Mouse (Mus musculus): ENCODE measurements around the gene Olfr70.

Gene Olfr70

GRCm38 (mm10) chr4:43700707-43701106, at the start of gene Olfr70:
Gene Olfr70, minus strand, starts transcription at chr4:43700807.
- no peak for DNase-seq (ENCODE audit: low spot score)

GRCm38 (mm10) chr4:43745187-43745586, 44.6 kb upstream of the Olfr70 start:
- DNase-seq (ENCODE audit: low spot score) = no peak

- DNase-seq (ENCODE audit: low spot score) = no peak
Observed at GRCm38 (mm10) chr4:43743099-43743498, 42.5 kb upstream of the Olfr70 start.

GRCm38 (mm10) chr4:43742637-43743036, 42.0 kb upstream of the Olfr70 start:
- DNase-seq (ENCODE audit: low spot score) = no peak

GRCm38 (mm10) chr4:43741526-43741925, 40.9 kb upstream of the Olfr70 start:
- DNase-seq (ENCODE audit: low spot score) = no peak

GRCm38 (mm10) chr4:43738989-43739674, 38.5 kb upstream of the Olfr70 start:
- no peak for DNase-seq (ENCODE audit: low spot score)

- DNase-seq (ENCODE audit: low spot score) = no peak
Observed at GRCm38 (mm10) chr4:43737144-43737543, 36.5 kb upstream of the Olfr70 start.

- no peak for DNase-seq (ENCODE audit: low spot score)
Observed at GRCm38 (mm10) chr4:43733186-43733585, 32.6 kb upstream of the Olfr70 start.

GRCm38 (mm10) chr4:43732171-43732570, 31.6 kb upstream of the Olfr70 start:
- no peak for DNase-seq (ENCODE audit: low spot score)

- DNase-seq (ENCODE audit: low spot score) = no peak
Observed at GRCm38 (mm10) chr4:43730750-43731297, 30.2 kb upstream of the Olfr70 start.

GRCm38 (mm10) chr4:43729794-43730550, 29.4 kb upstream of the Olfr70 start, which contains the start of gene Spaar:
Gene Spaar, plus strand, starts transcription at chr4:43730034.
- DNase-seq (ENCODE audit: low spot score) = no peak

- DNase-seq (ENCODE audit: low spot score) = no peak
Observed at GRCm38 (mm10) chr4:43729126-43729525, 28.5 kb upstream of the Olfr70 start.

GRCm38 (mm10) chr4:43728576-43728954, 28.0 kb upstream of the Olfr70 start:
- DNase-seq (ENCODE audit: low spot score) = no peak

GRCm38 (mm10) chr4:43727718-43728575, 27.3 kb upstream of the Olfr70 start:
- no peak for DNase-seq (ENCODE audit: low spot score)

GRCm38 (mm10) chr4:43726995-43727394, 26.4 kb upstream of the Olfr70 start, which contains the start of gene Hrct1:
Gene Hrct1, plus strand, starts transcription at chr4:43727188.
- peak; percentile 54 for DNase-seq (ENCODE audit: low spot score)

GRCm38 (mm10) chr4:43726228-43726993, 25.8 kb upstream of the Olfr70 start:
- no peak for DNase-seq (ENCODE audit: low spot score)

- no peak for DNase-seq (ENCODE audit: low spot score)
Observed at GRCm38 (mm10) chr4:43724764-43725163, 24.2 kb upstream of the Olfr70 start.

GRCm38 (mm10) chr4:43722191-43722590, 21.6 kb upstream of the Olfr70 start:
- no peak for DNase-seq (ENCODE audit: low spot score)

GRCm38 (mm10) chr4:43720491-43721228, 20.1 kb upstream of the Olfr70 start:
- no peak for DNase-seq (ENCODE audit: low spot score)

GRCm38 (mm10) chr4:43713652-43714219, 13.1 kb upstream of the Olfr70 start:
- DNase-seq (ENCODE audit: low spot score) = no peak
